Mouse (Mus musculus) naive thymus-derived CD4-positive, alpha-beta T cell, adult 2 months (primary cell): ENCODE measurements around the gene Ncf4.

ENCODE experiments used
- DNase-seq: peaks from one replicate; pipeline ENCODE4 v3.0.0-alpha.2; 2011; ENCODE audit warnings: low read depth

Ncf4 gene

GRCm38 (mm10) chr15:78244695-78245492, at the start of gene Ncf4:
Gene Ncf4, plus strand, starts transcription at chr15:78244801.
- DNase-seq: peak; percentile 70

GRCm38 (mm10) chr15:78195096-78195880, 49.3 kb upstream of the Ncf4 start:
- DNase-seq: no peak

- no peak for DNase-seq
These were observed 40.4 kb upstream of the Ncf4 start for GRCm38 (mm10) chr15:78204053-78204847.

- no peak for DNase-seq
These were observed 39.4 kb upstream of the Ncf4 start for GRCm38 (mm10) chr15:78205192-78205591.

- DNase-seq: no peak
These were observed 38.3 kb upstream of the Ncf4 start, which contains the start of gene Pvalb for GRCm38 (mm10) chr15:78206312-78206711. Gene Pvalb, minus strand, starts transcription at chr15:78206400.

- DNase-seq: no peak
These were observed 34.4 kb upstream of the Ncf4 start for GRCm38 (mm10) chr15:78210203-78210602.

GRCm38 (mm10) chr15:78211367-78211766, 33.2 kb upstream of the Ncf4 start:
- DNase-seq: no peak

- no peak for DNase-seq
These were observed 29.3 kb upstream of the Ncf4 start for GRCm38 (mm10) chr15:78215269-78215668.

GRCm38 (mm10) chr15:78227816-78228215, 16.8 kb upstream of the Ncf4 start:
- no peak for DNase-seq

- no peak for DNase-seq
These were observed 13.0 kb upstream of the Ncf4 start for GRCm38 (mm10) chr15:78231346-78232331.

- DNase-seq: no peak
These were observed 9.6 kb upstream of the Ncf4 start for GRCm38 (mm10) chr15:78234823-78235509.

- peak; percentile 89 for DNase-seq
These were observed 5.1 kb upstream of the Ncf4 start for GRCm38 (mm10) chr15:78239453-78239852.

- DNase-seq: no peak
These were observed 4.5 kb upstream of the Ncf4 start for GRCm38 (mm10) chr15:78239956-78240617.

- no peak for DNase-seq
These were observed 3.3 kb upstream of the Ncf4 start for GRCm38 (mm10) chr15:78241335-78241734.

GRCm38 (mm10) chr15:78243061-78243460, 1.5 kb upstream of the Ncf4 start:
- no peak for DNase-seq

- DNase-seq: no peak
These were observed 827 bp upstream of the Ncf4 start for GRCm38 (mm10) chr15:78243774-78244173.

- no peak for DNase-seq
These were observed 1.8 kb downstream of the Ncf4 start for GRCm38 (mm10) chr15:78246143-78247116.

GRCm38 (mm10) chr15:78247659-78248058, 3.1 kb downstream of the Ncf4 start:
- no peak for DNase-seq

- peak; percentile 55 for DNase-seq
These were observed 3.8 kb downstream of the Ncf4 start for GRCm38 (mm10) chr15:78248410-78248809.
